Mouse (Mus musculus) cerebellum, postnatal 36 days (tissue): Measurements from ENCODE around the gene Tff1.

Experiments
- DNase-seq, 2 experiments: peaks; one replicate each; pipeline ENCODE4 v3.0.0; 2021 to 2022; ENCODE audit warnings: mixed read lengths in 2 of 2

The Tff1 gene

GRCm38 (mm10) chr17:31152512-31152911 lies 12.6 kb downstream of the Tff1 start:
- no peak for DNase-seq

GRCm38 (mm10) chr17:31145998-31146397 lies 19.1 kb downstream of the Tff1 start:
- no peak for DNase-seq

- DNase-seq: no peak
Observed at GRCm38 (mm10) chr17:31144040-31145037, 20.7 kb downstream of the Tff1 start, which contains the start of gene Tff2. Tff2 (minus strand) TSS chr17:31144282.

DNA sequence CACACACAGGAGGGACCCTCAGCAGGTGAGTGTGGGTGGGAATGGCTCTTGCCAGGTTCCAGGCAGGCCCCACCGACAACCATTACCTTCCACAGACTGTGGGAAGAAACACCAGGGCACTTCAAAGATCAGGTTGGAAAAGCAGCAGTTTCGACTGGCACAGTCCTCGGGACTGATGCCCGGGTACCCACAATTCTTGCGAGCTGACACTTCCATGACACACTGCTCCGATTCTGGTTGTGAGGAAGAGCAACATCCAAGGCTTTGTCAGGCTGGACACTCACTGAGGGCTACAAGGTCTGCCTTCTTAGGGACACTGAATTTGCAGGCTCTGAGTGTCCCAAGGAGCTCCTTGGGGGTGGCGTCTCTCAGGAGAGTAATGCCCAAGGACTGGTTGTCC lies 23.0 kb downstream of the Tff1 start:
- no peak for DNase-seq

DNA sequence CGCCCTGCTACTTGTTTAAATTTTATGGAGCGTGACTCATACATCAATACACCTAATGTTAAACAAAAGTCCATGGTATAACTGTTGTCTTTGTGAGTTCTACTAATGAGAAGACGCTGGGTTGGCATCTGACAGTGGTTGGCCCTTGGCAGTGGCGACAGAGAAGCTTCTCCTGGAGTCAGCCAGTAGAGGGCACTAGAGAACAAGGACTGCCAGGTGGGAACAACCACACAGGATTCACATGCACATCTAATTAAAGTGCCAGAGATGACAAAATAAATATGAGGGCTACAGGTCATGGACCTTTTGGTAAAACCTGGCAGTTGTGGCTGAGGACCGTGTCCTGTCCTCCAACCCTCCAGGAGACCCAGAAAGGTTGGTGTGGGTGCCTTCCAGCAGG lies 26.7 kb downstream of the Tff1 start:
- peak; percentile 73 to 76 for DNase-seq

GRCm38 (mm10) chr17:31136821-31137220 lies 28.3 kb downstream of the Tff1 start:
- no peak for DNase-seq

- DNase-seq: no peak
Observed at GRCm38 (mm10) chr17:31136291-31136690, 28.8 kb downstream of the Tff1 start.

- no peak for DNase-seq
Observed at GRCm38 (mm10) chr17:31134913-31135312, 30.2 kb downstream of the Tff1 start.

- no peak for DNase-seq
Observed at GRCm38 (mm10) chr17:31133776-31134175, 31.3 kb downstream of the Tff1 start.

DNA sequence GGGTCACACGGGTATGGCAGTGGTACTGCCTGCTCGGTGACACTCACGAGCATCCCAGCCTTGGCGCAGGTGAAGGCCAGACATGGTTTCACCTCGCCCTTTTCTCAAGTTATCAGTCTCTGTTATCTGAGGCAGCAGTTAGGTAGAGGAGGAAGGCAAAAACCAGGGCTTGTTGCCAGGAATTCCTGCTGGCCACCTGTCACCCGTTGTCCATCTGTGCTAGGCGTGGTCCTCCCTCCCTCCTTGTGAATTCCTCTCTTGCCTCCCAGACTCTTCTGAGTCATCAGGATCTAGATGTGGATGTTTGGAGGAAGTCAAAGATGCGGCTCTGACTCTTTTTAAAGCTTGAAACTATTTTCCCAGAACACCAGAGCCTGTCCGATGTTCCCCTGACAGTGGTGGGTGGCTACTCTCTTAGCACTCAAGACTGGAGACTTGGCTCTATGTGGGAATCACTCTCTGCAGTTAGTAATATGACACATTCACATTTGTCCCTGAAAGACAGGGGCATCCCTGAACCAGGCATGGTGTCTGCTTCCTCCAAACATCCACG lies 33.7 kb downstream of the Tff1 start:
- peak; percentile 93 to 96 for DNase-seq

DNA sequence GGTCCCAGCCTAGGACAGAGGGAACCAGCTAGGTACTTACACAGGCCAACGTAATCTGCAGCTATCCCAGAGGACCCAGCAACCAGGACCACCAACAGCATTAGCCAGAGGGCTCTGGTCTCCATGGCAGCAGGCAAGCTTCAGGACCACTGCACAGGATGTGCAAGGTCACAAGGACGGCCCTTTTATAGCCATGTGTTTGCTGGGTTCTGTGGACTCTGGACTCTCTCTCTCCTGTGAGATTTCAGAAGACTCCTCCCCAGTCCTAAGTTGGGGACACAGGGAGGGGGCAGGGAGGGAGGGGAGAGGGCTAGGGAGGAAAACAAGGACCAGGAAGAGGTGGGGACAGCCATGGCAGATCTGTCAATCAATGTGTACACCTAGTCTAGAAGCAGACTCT lies 35.6 kb downstream of the Tff1 start, which contains the start of gene Tff3:
Gene Tff3, minus strand, starts transcription at position 195 of the 400 bp plus-strand sequence.
- no peak for DNase-seq

DNA sequence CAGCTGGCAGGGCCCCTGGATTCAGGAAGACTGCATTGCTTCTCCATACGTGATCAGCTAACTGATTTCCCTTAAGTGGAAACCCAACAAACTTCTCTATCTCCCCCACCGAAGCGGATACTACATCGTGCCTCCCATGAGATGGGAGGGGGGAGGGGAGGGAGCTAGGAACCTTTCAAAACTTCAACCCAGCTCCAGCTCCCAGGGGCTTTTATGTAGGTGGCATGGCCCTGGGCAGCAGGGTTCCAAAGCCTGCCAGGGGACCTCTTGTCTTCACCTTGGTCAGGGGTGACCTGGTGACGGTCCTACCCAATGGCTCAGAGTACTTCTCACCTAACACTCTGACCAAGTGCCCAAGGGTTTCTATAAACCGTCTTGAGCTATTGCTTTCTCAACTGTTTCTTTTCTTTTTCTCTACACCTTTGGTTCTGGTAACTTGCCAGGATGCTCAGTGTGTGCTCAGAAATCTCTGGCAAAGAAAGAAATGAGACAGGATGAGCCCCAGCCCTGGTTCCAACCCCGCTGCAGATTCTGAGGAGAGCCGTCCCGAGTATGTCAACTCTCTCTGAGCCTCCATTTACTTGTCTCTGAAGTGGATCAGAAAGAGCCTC lies 36.3 kb downstream of the Tff1 start:
- DNase-seq: peak; percentile 45 to 56

GRCm38 (mm10) chr17:31125548-31126266 lies 39.4 kb downstream of the Tff1 start:
- peak; percentile 99 for DNase-seq

- peak; percentile 80 to 82 for DNase-seq
Observed at GRCm38 (mm10) chr17:31121975-31122374, 43.1 kb downstream of the Tff1 start.

GRCm38 (mm10) chr17:31119429-31119828 lies 45.6 kb downstream of the Tff1 start:
- DNase-seq: peak; percentile 83 to 88

GRCm38 (mm10) chr17:31117946-31118345 lies 47.1 kb downstream of the Tff1 start:
- DNase-seq: no peak

DNA sequence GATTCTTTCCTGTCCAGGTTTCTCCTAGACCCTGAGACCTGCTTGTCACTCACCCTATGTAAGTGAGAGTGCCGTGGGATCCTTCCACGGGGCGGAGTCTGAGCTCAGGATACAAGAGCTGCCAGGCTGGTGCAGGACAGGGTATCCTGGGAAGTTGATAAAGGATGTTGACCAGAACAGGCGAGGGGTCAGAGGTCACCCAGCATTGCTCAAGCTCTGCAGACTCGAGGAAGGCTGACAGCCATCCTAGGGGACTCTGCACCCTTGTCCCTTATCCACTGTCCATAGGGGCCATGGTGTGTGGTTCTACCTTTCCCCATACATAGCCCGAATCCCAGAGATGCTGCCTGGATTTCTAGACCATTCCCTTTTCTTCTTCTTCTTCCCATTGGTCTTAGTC lies 49.0 kb downstream of the Tff1 start:
- no peak for DNase-seq

GRCm38 (mm10) chr17:31113191-31113856 lies 51.8 kb downstream of the Tff1 start:
- DNase-seq: no peak
